Mouse (Mus musculus) brain, adult 2 months (tissue): ENCODE data around the gene Vps29.
A peak's percentile ranks its signal among the peaks of the same experiment; 100 is the strongest.

Source experiments
- DNase-seq: peaks from one replicate; pipeline ENCODE4 v3.0.0; 2011; ENCODE audit warnings: low read depth, low spot score

Gene Vps29

DNA sequence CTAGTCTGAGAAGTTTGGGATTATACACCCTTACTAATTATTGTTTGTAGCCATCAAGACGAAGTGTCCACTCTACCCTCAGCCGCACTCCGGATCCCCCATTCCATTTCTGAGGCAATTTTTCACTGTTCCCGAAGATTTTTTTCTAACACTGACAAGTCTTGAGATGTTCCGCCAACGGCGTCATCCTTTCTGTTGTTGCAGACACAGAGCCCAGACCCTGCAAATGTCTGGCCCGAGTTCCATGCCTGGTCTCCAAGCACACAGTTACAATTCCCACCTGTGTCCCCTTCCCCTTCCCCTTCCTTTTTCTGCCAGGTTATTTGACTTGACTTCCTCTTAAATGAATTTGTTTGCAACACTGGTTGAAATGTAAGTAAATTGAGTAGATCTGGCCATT is 45.7 kb downstream of the Vps29 start:
- DNase-seq: no peak

DNA sequence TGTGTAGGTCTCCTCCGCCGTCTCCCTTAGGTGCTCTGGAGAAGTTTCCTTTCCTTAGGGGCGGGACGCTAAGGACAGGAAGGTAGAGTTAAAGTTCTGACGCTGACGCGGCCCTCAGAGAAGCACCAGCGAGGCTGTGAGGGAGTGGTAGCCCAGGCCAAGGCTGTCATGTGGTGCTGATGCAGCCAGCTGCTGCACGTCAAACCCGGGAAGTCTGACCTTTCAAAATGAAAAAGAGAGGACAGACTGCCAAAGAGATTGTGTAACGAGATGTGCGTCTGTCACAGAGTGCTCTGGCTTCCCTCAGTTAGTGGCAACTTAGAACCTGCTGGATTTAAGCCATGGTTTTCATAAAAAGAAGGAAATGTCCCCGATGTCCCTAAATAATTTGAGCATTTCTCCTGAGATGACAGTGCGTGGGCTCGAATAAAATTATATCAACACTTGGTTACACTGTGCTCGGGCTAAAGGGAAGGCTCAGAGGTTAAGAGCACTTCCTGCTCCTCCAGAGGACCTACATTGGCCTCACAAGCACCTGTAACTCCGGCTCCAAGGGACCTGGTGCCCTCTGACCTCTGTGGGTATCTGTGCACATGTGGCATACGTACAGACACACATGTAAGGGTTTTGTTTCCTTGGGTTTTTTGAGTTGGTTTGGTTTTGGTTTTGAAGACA is 46.6 kb downstream of the Vps29 start:
- peak; percentile 80 for DNase-seq

DNA sequence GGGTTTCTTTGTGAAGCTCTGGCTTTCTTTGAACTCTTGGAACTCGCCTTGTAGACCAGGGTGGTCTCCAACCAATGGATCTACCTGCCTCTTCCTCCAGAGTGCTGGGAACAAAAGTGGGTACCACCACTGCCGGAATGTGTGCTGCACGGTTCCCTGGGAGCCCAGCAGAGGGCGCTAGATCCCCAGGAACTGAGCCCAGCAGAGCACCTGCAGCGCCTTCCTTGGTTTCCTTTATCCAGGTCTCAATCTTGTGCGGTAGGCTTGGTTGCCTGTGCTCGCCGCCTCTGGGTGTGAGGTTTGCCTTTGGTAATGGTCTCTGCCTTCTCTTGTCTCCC is 47.1 kb downstream of the Vps29 start:
- peak; percentile 81 for DNase-seq

DNA sequence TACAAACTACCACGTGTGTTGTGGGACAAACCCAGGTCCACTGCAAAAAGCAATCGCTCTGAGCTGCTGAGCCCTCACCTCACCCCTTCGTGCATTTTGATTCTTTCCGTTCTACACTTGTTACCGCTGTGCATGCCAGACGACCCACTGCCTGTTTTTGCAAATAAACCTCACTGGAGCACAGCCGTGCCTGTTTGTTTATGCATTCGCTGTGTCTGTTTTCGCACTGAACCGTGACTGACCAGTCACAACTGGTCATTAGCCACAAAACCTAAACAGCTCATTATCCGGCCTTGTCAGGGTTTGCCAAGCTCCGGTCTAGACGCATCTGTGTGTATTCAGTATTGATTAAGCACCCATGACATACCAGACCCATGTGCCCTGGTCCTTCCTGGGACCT is 48.0 kb downstream of the Vps29 start:
- DNase-seq: no peak

DNA sequence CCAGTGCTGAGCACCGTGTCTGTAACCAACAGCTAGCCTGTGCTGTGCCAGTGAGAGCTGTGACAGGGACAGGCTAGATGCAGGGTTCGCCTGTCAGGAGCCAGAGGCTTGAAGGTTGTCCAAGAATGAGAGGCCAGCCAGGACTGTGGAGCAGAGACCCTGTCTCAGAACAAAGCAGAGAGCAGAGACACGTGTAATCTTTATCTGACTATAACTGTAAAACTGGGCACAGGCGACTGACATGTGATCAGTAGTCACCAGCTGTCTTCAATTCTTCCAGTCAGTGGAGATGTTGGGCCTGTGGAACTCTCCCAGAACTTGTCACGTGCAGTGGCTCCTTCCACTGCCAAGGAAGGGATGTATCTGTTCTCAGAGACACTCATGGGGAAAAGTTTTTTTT is 48.6 kb downstream of the Vps29 start:
- peak; percentile 87 for DNase-seq

DNA sequence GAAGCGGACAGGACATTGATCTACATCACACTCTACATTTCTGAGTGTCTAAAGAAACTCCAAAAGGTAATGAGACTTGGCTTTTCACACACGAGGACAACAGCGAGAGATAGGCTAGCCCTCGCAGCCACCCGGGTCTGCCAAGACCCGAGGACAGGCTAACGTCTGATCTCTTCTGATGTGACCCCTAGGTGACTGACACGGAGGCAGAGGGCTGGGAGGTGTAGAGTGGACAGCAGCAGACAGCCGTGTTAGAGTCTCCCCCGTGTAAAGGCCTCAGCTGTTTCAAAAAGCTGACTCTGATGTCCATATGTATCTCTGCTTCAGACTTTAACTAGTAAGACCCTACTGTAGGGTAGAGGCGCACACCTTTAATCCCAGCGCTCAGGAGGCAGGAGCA is 49.2 kb downstream of the Vps29 start:
- no peak for DNase-seq

DNA sequence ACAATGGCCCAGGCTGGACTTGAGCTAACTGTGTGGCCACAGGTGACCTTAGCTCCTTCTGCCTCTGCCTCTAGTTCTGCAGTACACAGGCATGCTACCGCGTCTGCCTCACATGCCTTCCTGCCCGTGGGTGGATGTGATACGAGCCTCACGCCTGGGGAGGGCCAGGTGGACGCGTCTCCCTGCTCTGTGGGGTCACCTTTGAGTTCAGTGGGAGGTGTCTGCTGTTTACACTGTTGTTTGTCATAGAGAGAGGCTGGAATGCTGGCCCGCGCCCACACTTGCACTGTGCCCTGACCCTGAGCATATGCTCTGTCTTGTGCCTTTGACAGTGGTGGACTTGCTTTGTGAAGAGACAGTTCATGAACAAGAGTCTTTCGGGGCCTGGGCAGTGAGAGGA is 51.4 kb downstream of the Vps29 start:
- DNase-seq: no peak

DNA sequence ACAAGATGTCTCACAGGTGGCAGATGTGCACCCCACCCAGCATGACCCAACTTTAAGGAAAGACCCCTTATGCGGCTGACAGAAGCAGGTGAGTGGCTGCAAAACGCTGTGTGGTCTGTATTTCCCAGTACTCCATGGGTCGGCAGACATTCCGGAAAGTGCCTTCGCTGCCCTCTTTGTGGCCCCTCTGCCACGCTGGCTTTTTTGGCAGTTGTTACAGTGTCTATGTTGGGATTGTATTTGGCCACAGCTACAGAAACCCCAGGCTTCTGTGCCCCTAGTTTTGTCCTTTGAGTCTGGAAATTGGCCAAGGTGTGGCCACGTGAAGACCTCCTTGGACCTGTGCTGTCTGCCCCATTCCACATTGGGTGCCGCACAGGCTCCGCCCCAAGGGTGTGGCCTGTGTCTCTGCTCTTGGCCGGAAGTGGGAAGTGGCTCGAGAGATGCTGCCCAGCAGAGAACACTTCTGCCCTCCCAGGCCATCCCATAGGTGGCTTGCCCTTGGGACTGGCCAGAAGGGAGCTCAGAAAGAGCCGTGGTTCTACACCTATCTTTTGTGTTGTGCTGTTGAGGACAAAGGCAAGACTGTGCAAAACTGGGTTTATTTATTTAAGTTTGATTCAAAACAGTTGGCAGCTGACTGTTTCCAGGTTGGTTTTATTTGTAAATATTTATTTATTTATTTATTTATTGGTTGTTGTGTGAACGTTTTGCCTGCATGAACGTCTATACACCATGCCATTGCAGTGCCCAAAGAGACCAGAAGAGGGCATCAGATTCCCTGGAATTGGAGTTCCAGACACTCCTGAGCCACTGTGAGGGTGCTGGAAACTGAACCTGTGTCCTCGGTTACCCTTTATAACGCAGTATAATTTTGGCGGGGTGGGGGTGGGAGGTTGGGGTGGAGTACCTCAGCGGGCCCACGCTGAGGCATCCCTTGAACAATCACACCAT is 55.8 kb downstream of the Vps29 start:
- no peak for DNase-seq

DNA sequence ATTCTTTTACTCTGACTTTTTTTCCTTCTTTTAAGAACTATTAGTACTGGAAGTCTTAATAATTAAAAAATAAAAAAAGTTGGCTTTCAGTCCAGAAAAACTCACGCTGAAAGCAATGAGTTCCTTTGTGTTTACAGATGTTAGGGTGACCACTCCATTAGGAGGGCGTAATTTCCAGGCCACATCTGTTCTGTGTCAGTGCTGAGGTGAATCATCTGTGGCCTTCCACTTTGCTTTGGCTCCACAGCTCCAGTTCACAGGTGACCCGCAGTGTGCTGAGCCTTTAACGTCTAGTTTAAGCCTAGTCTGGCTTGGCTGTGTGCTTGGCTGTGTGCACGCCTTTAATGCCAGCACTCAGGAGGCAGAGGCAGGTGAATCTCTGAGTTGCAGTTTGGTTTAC is 57.7 kb downstream of the Vps29 start:
- no peak for DNase-seq

DNA sequence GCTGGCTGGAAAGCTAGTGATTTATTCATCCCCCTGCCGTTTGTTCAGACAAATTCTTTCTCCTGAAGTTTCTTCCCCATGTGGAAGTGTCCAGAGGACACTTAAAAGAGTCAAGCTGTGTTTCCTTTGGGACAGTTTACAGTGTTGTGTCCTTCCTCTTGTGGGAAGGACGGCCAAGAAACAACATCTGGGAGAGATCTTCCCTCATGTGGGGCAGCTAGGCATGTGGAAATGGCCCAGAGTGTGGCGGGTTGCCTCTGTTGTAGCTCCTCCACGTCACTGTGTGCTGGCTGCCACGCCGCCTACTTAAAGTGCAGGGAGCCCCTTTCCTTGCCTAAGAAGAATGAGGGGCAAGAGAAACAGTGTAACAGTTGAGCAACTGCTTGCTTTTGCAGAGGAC is 58.7 kb downstream of the Vps29 start:
- DNase-seq: no peak

DNA sequence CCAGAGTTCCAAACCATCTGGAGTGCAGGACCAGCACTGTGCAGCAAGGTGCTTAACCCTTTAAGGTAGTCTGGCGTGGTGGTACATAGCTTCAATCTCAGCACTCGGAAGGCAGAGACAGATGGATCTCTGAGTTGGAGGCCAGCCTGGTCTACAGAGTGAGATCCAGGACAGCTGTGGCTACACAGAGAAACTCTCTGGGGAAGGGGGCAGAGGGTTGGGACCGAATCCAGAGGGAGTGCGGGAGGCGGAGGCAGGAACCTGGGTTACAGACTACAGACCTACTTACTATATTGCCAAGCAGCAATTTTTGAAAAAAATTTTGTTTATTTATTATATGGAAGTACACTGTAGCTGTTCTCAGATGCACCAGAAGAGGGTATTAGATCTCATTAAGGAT is 60.2 kb downstream of the Vps29 start:
- DNase-seq: no peak
